ENCODE assay signal across 31 mouse cellular contexts in the genomic region with DNA sequence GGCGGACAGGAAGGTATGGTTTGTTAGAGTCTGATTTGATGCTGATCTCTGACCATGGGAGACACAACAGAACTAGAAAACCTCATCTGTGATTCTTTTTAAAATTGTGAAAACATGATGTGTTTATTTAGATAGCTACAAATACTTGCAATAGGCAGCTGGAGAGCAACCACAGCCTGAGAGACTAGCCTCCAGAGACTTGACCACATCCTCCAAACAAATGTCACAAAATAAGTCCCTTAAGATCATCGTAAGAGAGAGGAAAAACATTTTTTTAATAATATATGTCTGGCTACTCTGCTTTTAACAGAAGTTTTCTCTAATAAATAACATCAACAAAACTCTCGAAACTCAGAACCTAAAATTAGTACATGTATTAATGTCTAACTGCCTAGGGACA. TPM values are rescaled to one million over a fixed set of nuclear protein-coding genes. Genes with fewer than 3 reads are reported as not detected.
DNase-seq lines count a peak whose midpoint lies in the region; TF ChIP-seq lines count a peak whose summit lies in the region.
"Had no signal": no experiment of that assay in that cellular context is flagged by ENCODE, and none has a peak within 500 bp of the region (broad histone marks: within the 10 kb centered on the region; RNA-seq: fewer than 3 reads in every experiment).

No protein-coding gene starts in this region.

- no peak overlapping the region for H3K4me3 ChIP-seq in heart, adult 2 months
- no peak overlapping the region for H3K4me3 ChIP-seq in CH12.LX (replicated peaks in 1 of 3; ENCODE audit: low read depth in 2 of 3, low read length in 2 of 3, poor library complexity in 1 of 3)
- H3K4me3 ChIP-seq: embryonic facial prominence, embryonic 12.5 days; hindbrain, embryonic 12.5 days; layer of hippocampus, adult 2 months; limb, embryonic 13.5 days; liver, embryonic 13.5 days; midbrain, embryonic 10.5 days had no signal

- in situ Hi-C loops in CH12.LX (cut with MboI; ENCODE audit: low pct_ligation_motif_present, low pct_unique_long_range_greater_than_20kb, low sequenced_read_pairs): no loop called here

- H3K4me2 ChIP-seq in CH12.LX (ENCODE audit: insufficient read depth, low read depth, poor library complexity, severe bottlenecking): peak overlapping the region; percentile 13; the same call in 1 of the 2 replicates
- H3K4me2 ChIP-seq: embryonic facial prominence, embryonic 12.5 days; heart, embryonic 11.5 days; hindbrain, embryonic 12.5 days; limb, embryonic 13.5 days; liver, embryonic 13.5 days; lung, embryonic 14.5 days had no signal

- WGBS in heart, adult 2 months: 69% methylated on average over 3 of the region's 3 CpGs

- intact Hi-C loops in heart, adult 2 months (cut with DNase I): no loop called here
- intact Hi-C loops in heart, postnatal 25 days (cut with DNase I): no loop called here

- H3K79me2 ChIP-seq in heart, adult 2 months (replicated peaks; ENCODE audit: control insufficient read depth, insufficient read depth, low read length): no peaks in the 10 kb centered on the region
- no peaks in the 10 kb centered on the region for H3K79me2 ChIP-seq in CH12.LX (replicated peaks; ENCODE audit: control insufficient read depth, extremely low read depth, insufficient read depth, poor library complexity, severe bottlenecking)

- no peaks in the 10 kb centered on the region for H3K27me3 ChIP-seq in heart, adult 2 months (ENCODE audit: control insufficient read depth, insufficient read depth, low read length)
- no peaks in the 10 kb centered on the region for H3K27me3 ChIP-seq in CH12.LX (replicated peaks)
- H3K27me3 ChIP-seq in splenic B cell, adult 2 months (ENCODE audit: control insufficient read depth, insufficient read depth, low read length, poor library complexity, severe bottlenecking): no peaks in the 10 kb centered on the region
- H3K27me3 ChIP-seq: embryonic facial prominence, embryonic 12.5 days; hindbrain, embryonic 12.5 days; limb, embryonic 13.5 days; liver, embryonic 13.5 days had no signal

- H3K9ac ChIP-seq in heart, adult 2 months (ENCODE audit: low read depth, low read length): no peak overlapping the region
- peak overlapping the region; percentile 33; the same call in 1 of the 2 replicates for H3K9ac ChIP-seq in CH12.LX (ENCODE audit: insufficient read depth, low read depth)
- H3K9ac ChIP-seq: embryonic facial prominence, embryonic 12.5 days; hindbrain, embryonic 12.5 days; limb, embryonic 13.5 days; liver, embryonic 13.5 days; lung, embryonic 14.5 days had no signal

- H3K9me3 ChIP-seq in CH12.LX (replicated peaks; ENCODE audit: low read length): peaks cover 5% of the 10 kb centered on the region
- H3K9me3 ChIP-seq: embryonic facial prominence, embryonic 12.5 days; hindbrain, embryonic 12.5 days; limb, embryonic 13.5 days; liver, embryonic 13.5 days; midbrain, embryonic 10.5 days had no signal

- no peaks in the 10 kb centered on the region for H3K4me1 ChIP-seq in heart, adult 2 months (ENCODE audit: control insufficient read depth, insufficient read depth, low read length)
- peaks cover 20 to 50% of the 10 kb centered on the region in 2 experiments for H3K4me1 ChIP-seq in CH12.LX (ENCODE audit: control insufficient read depth in 1 of 2, insufficient read depth in 2 of 2)
- H3K4me1 ChIP-seq: embryonic facial prominence, embryonic 12.5 days; hindbrain, embryonic 12.5 days; limb, embryonic 13.5 days; liver, embryonic 13.5 days; midbrain, embryonic 10.5 days had no signal

- H3K36me3 ChIP-seq in heart, adult 2 months (ENCODE audit: control insufficient read depth, insufficient read depth, low read length): no peaks in the 10 kb centered on the region
- no peaks in the 10 kb centered on the region for H3K36me3 ChIP-seq in CH12.LX (replicated peaks in 1 of 2; ENCODE audit: control insufficient read depth in 1 of 2, insufficient read depth in 1 of 2, low read length in 1 of 2)
- H3K36me3 ChIP-seq in splenic B cell, adult 2 months (ENCODE audit: control insufficient read depth, insufficient read depth, low read length, poor library complexity, severe bottlenecking): no peaks in the 10 kb centered on the region
- H3K36me3 ChIP-seq: embryonic facial prominence, embryonic 12.5 days; hindbrain, embryonic 12.5 days; limb, embryonic 13.5 days; liver, embryonic 13.5 days; midbrain, embryonic 10.5 days had no signal

- dilution Hi-C loops in CH12.LX (cut with MboI; ENCODE audit: extremely low pct_ligation_motif_present, extremely low pct_unique_long_range_greater_than_20kb, low sequenced_read_pairs): no loop called here

- TF ChIP-seq CTCF in heart, adult 2 months (IDR thresholded peaks at IDR 0.05): no peak
- no peak for TF ChIP-seq CTCF in CH12.LX (conservative IDR thresholded peaks at IDR 0.05 in 1 of 2, IDR thresholded peaks at IDR 0.05 in 1 of 2; ENCODE audit: low read depth in 2 of 2, low read length in 2 of 2)

- TF ChIP-seq POLR2A in heart, adult 2 months (IDR thresholded peaks at IDR 0.05; ENCODE audit: insufficient read depth, low read depth, low read length): no peak
- TF ChIP-seq POLR2A in CH12.LX (IDR thresholded peaks at IDR 0.05; ENCODE audit: low read depth, low read length): no peak

- H3K27ac ChIP-seq in heart, adult 2 months: peak overlapping the region; percentile 53
- peak overlapping the region; percentile 79 for H3K27ac ChIP-seq in CH12.LX (ENCODE audit: insufficient read depth, low read depth)
- H3K27ac ChIP-seq: embryonic facial prominence, embryonic 12.5 days; hindbrain, embryonic 12.5 days; layer of hippocampus, adult 2 months; limb, embryonic 13.5 days; liver, embryonic 13.5 days; midbrain, embryonic 10.5 days; stomach, postnatal 0 days had no signal

- peak in 1 of 2 experiments; percentile 23 for DNase-seq in heart, adult 2 months
- no peak for DNase-seq in heart, postnatal 25 days (ENCODE audit: low spot score)
- peak; percentile 6 for DNase-seq in lung, postnatal 25 days (ENCODE audit: low spot score)
- DNase-seq in lung, postnatal 14 days: no peak
- DNase-seq in CH12.LX (ENCODE audit: extremely low read depth): peak; percentile 31
- peak; percentile 48 for DNase-seq in splenic B cell, adult 2 months (ENCODE audit: low read depth, low spot score)
- no peak for DNase-seq in left cerebral cortex, adult 11 months (ENCODE audit: low spot score)
- DNase-seq: adrenal gland, adult 8-10 months; cerebellum, adult 2 months; cerebellum, postnatal 25 days; kidney, adult 2 months; kidney, postnatal 25 days; layer of hippocampus, postnatal 36 days; liver, embryonic 13.5 days; lung, embryonic 14.5 days; right cerebral cortex, postnatal 14 days; thymus, adult 2 months had no signal

- no peak for TF ChIP-seq RAD21 in CH12.LX (IDR thresholded peaks at IDR 0.05; ENCODE audit: low read depth, low read length)

- TF ChIP-seq EP300 in heart, adult 2 months (IDR thresholded peaks at IDR 0.05; ENCODE audit: insufficient read depth, low read depth, low read length): no peak
- peak; percentile 66 for TF ChIP-seq EP300 in CH12.LX (IDR thresholded peaks at IDR 0.05; ENCODE audit: low read length)

TF ChIP-seq in CH12.LX, 34 proteins besides CTCF, POLR2A, EP300 and RAD21:
- peak; percentile 16; the same call in 1 of the 2 replicates for TF ChIP-seq ETS1 (conservative IDR thresholded peaks at IDR 0.05; ENCODE audit: low read depth, low read length)
- TF ChIP-seq MXI1 (IDR thresholded peaks at IDR 0.05; ENCODE audit: low read depth, low read length): no peak
TF ChIP-seq in CH12.LX: peak in this region for 1.

RNA-seq across cellular contexts. Expression of a gene that starts 9.2 kb away (rescaled TPM):
- not detected for total RNA-seq in heart, adult 2 months (2021)
- polyA plus RNA-seq in heart, adult 2 months (2012; rRNA removed): not detected in 2 replicates
- total RNA-seq in heart, postnatal 25 days (2021): not detected
- total RNA-seq in CH12.LX (2012; rRNA removed) (1.1 and 1.3 TPM in 2 replicates), CH12.LX (2014; rRNA removed) (1.1 and 1.3 TPM in 2 replicates)
- 0.29 and 0.79 TPM in 2 replicates for polyA plus RNA-seq in CH12.LX (2012; ENCODE audit: insufficient read length, low read depth)
- total RNA-seq: adrenal gland, adult 8-10 months; gastrocnemius, postnatal 4 days; layer of hippocampus, adult 2 months; MEL had no signal
- polyA plus RNA-seq: activated CD4-positive, CD25-positive, alpha-beta regulatory T cell, adult 4 months; cerebellum, adult 2 months; embryonic facial prominence, embryonic 12.5 days; forebrain, embryonic 11.5 days; heart, embryonic 11.5 days; heart, postnatal 0 days; hindbrain, embryonic 12.5 days; kidney, adult 2 months; limb, embryonic 13.5 days; liver, embryonic 13.5 days; lung, embryonic 14.5 days; midbrain, embryonic 10.5 days; stomach, postnatal 0 days; thymus, adult 2 months had no signal

RNA-seq across cellular contexts. Expression of a gene that starts 57.0 kb away (rescaled TPM):
- total RNA-seq in heart, adult 2 months (2021): under 1 TPM; 0.18 TPM
- polyA plus RNA-seq in heart, adult 2 months (2012; rRNA removed): 0.20 and 0.92 TPM in 2 replicates
- total RNA-seq in heart, postnatal 25 days (2021): under 1 TPM in 1 of 2 experiments, not detected in 1; 0.28 TPM
- not detected in 2 replicates for total RNA-seq in CH12.LX (2012; rRNA removed)
- not detected in 2 replicates for total RNA-seq in CH12.LX (2014; rRNA removed)
- polyA plus RNA-seq in CH12.LX (2012; ENCODE audit: insufficient read length, low read depth): not detected in 2 replicates
- total RNA-seq: layer of hippocampus, adult 2 months; layer of hippocampus, postnatal 36 days; left cerebral cortex, postnatal 14 days; MEL had no signal
- polyA plus RNA-seq: cerebellum, adult 2 months; embryonic facial prominence, embryonic 12.5 days; forebrain, embryonic 11.5 days; heart, embryonic 11.5 days; heart, postnatal 0 days; hindbrain, embryonic 12.5 days; midbrain, embryonic 10.5 days; midbrain, embryonic 16.5 days had no signal

Comparison
In these comparisons a context has a peak if more than half of its experiments do, and no peak if none do; other contexts are left out.
1. DNase-seq: peak in lung, postnatal 25 days (single experiment), CH12.LX (single experiment) and splenic B cell, adult 2 months (single experiment); none in heart, postnatal 25 days (single experiment), lung, postnatal 14 days (single experiment) and left cerebral cortex, adult 11 months (single experiment).